Mouse (Mus musculus) stomach, embryonic 14.5 days (tissue): ENCODE data around the gene Tdp1. TPM values are rescaled to one million over a fixed set of nuclear protein-coding genes. Genes with fewer than 3 reads are reported as not detected.

Source experiments
- ATAC-seq: fragments of 200-750 bp; cut with Nextera tagmentation; 2 replicates; pipeline ENCODE4 v1.8.0; 2017; ENCODE audit warnings: low read depth, moderate TSS enrichment; ENCODE audit not compliant: insufficient number of reproducible peaks, insufficient read depth, low FRiP score
- H3K27ac ChIP-seq: fragments of 300-500 bp; sonication (generic); 2 replicates; pipeline ENCODE4 v1.5.1; 2014; ENCODE audit warnings: mild to moderate bottlenecking, low read length, moderate library complexity, mixed read lengths
- H3K27me3 ChIP-seq: fragments of 300-500 bp; sonication (generic); 2 replicates; pipeline ENCODE4 v1.6.1; 2014; ENCODE audit warnings: low read length, control low read depth, mixed read lengths; ENCODE audit not compliant: control insufficient read depth, insufficient read depth
- H3K36me3 ChIP-seq: fragments of 300-500 bp; sonication (generic); 2 replicates; pipeline ENCODE4 v1.6.1; 2014; ENCODE audit warnings: mild to moderate bottlenecking, control low read depth, low read length, moderate library complexity, mixed read lengths; ENCODE audit not compliant: control insufficient read depth, insufficient read depth
- H3K4me1 ChIP-seq: fragments of 300-500 bp; sonication (generic); 2 replicates; pipeline ENCODE4 v1.6.1; 2014; ENCODE audit warnings: low read length, control low read depth, mixed read lengths; ENCODE audit not compliant: control insufficient read depth, insufficient read depth
- H3K4me2 ChIP-seq: fragments of 300-500 bp; sonication (generic); replicated peaks from 2 replicates; pipeline ENCODE4 v1.6.1; 2014; ENCODE audit warnings: low read depth, low read length, control low read depth
- H3K4me3 ChIP-seq: fragments of 300-500 bp; sonication (generic); 2 replicates; pipeline ENCODE4 v1.5.1; 2014; ENCODE audit warnings: low read depth, low read length, control low read depth
- H3K9ac ChIP-seq: fragments of 300-500 bp; sonication (generic); replicated peaks from 2 replicates; pipeline ENCODE4 v1.6.1; 2014; ENCODE audit warnings: low read depth, mild to moderate bottlenecking, control low read depth, low read length, moderate library complexity, mixed read lengths
- H3K9me3 ChIP-seq: fragments of 300-500 bp; sonication (generic); 2 replicates; pipeline ENCODE4 v1.6.1; 2016; ENCODE audit warnings: low read depth, low read length, control low read depth; ENCODE audit not compliant: control insufficient read depth
- WGBS: fragments of 180-500 bp; shearing (Covaris S2); extraction: QIAGEN DNeasy Blood & Tissue Kit; methylation state at CpG from one replicate; pipeline ENCODE4 v1.1.7; 2014; 5-methylcytosine and 5-hydroxymethylcytosine counted together
- polyA plus RNA-seq: library from polyadenylated mRNA; unstranded; fragments of >200 nt; fragmentation: Nextera tagmentation; extraction: Ambion mirVana; gene quantifications from 2 replicates; pipeline ENCODE4 v1.2.1, GENCODE M21; 2014

Gene Tdp1
- polyA plus RNA-seq, 1 experiment from 2014 or later: 61.1 TPM

GRCm38 (mm10) chr12:99853323-99854258 lies 30.7 kb upstream of the Tdp1 start:
- Histone ChIP-seq H3K4me2 (no peak overlapping the region), H3K9ac (no peak overlapping the region), H3K4me3 (no peak overlapping the region), H3K36me3 (no peaks in the 10 kb centered on the region), H3K4me1 (no peaks in the 10 kb centered on the region), H3K9me3 (no peaks in the 10 kb centered on the region), H3K27me3 (no peaks in the 10 kb centered on the region), H3K27ac (no peak overlapping the region)
- ATAC-seq: no peak
- 64% methylated on average over 14 of the region's 14 CpGs for WGBS

GRCm38 (mm10) chr12:99856011-99856410 lies 28.3 kb upstream of the Tdp1 start:
- H3K9ac ChIP-seq: no peak overlapping the region
- WGBS: 70% methylated on average over 9 of the region's 9 CpGs

GRCm38 (mm10) chr12:99858664-99859063 lies 25.7 kb upstream of the Tdp1 start:
- Histone ChIP-seq H3K4me1 (no peaks in the 10 kb centered on the region), H3K36me3 (no peaks in the 10 kb centered on the region), H3K27me3 (no peaks in the 10 kb centered on the region), H3K4me2 (no peak overlapping the region), H3K4me3 (no peak overlapping the region), H3K9me3 (no peaks in the 10 kb centered on the region), H3K9ac (no peak overlapping the region), H3K27ac (no peak overlapping the region)
- 86% methylated on average over 5 of the region's 5 CpGs for WGBS
- no peak for ATAC-seq

More at GRCm38 (mm10) chr12:99856011-99856410, 28.3 kb upstream of the Tdp1 start:
- no peak for ATAC-seq
- Histone ChIP-seq H3K27ac (no peak overlapping the region), H3K36me3 (no peaks in the 10 kb centered on the region), H3K27me3 (no peaks in the 10 kb centered on the region), H3K4me3 (no peak overlapping the region), H3K4me1 (no peaks in the 10 kb centered on the region), H3K9me3 (no peaks in the 10 kb centered on the region), H3K4me2 (no peak overlapping the region)

- no peak for ATAC-seq
- H3K4me2 ChIP-seq: no peak overlapping the region
- 87% methylated on average over 3 of the region's 3 CpGs for WGBS
These were observed 24.8 kb upstream of the Tdp1 start for GRCm38 (mm10) chr12:99859391-99860100.

GRCm38 (mm10) chr12:99860981-99861380 lies 23.3 kb upstream of the Tdp1 start:
- Histone ChIP-seq H3K9me3 (no peaks in the 10 kb centered on the region), H3K4me1 (no peaks in the 10 kb centered on the region), H3K27ac (no peak overlapping the region), H3K4me3 (no peak overlapping the region), H3K36me3 (no peaks in the 10 kb centered on the region), H3K27me3 (no peaks in the 10 kb centered on the region), H3K4me2 (no peak overlapping the region), H3K9ac (no peak overlapping the region)
- WGBS: 81% methylated on average over 4 of the region's 4 CpGs
- no peak for ATAC-seq

More at GRCm38 (mm10) chr12:99859391-99860100, 24.8 kb upstream of the Tdp1 start:
- Histone ChIP-seq H3K4me1 (no peaks in the 10 kb centered on the region), H3K27me3 (no peaks in the 10 kb centered on the region), H3K36me3 (no peaks in the 10 kb centered on the region), H3K27ac (no peak overlapping the region), H3K9me3 (no peaks in the 10 kb centered on the region), H3K4me3 (no peak overlapping the region), H3K9ac (no peak overlapping the region)

GRCm38 (mm10) chr12:99864613-99865012 lies 19.7 kb upstream of the Tdp1 start:
- no peak for ATAC-seq
- Histone ChIP-seq H3K27me3 (no peaks in the 10 kb centered on the region), H3K9ac (no peak overlapping the region), H3K4me3 (no peak overlapping the region), H3K27ac (no peak overlapping the region), H3K4me2 (no peak overlapping the region), H3K36me3 (no peaks in the 10 kb centered on the region), H3K4me1 (no peaks in the 10 kb centered on the region), H3K9me3 (no peaks in the 10 kb centered on the region)

GRCm38 (mm10) chr12:99868821-99869220 lies 15.5 kb upstream of the Tdp1 start:
- H3K4me2 ChIP-seq: no peak overlapping the region
- H3K4me3 ChIP-seq: no peak overlapping the region
- H3K36me3 ChIP-seq: no peaks in the 10 kb centered on the region
- H3K9ac ChIP-seq: no peak overlapping the region
- H3K9me3 ChIP-seq: no peaks in the 10 kb centered on the region
- WGBS: 83% methylated on average over 1 of the region's 1 CpGs
- H3K27me3 ChIP-seq: no peaks in the 10 kb centered on the region
- H3K4me1 ChIP-seq: no peaks in the 10 kb centered on the region
- no peak for ATAC-seq
- no peak overlapping the region for H3K27ac ChIP-seq

GRCm38 (mm10) chr12:99873443-99873842 lies 10.9 kb upstream of the Tdp1 start:
- no peak for ATAC-seq
- Histone ChIP-seq H3K4me1 (no peaks in the 10 kb centered on the region), H3K9me3 (no peaks in the 10 kb centered on the region), H3K9ac (no peak overlapping the region), H3K4me2 (no peak overlapping the region), H3K36me3 (no peaks in the 10 kb centered on the region), H3K27ac (no peak overlapping the region), H3K27me3 (no peaks in the 10 kb centered on the region), H3K4me3 (no peak overlapping the region)
- 58% methylated on average over 3 of the region's 3 CpGs for WGBS
